In the genomic region with DNA sequence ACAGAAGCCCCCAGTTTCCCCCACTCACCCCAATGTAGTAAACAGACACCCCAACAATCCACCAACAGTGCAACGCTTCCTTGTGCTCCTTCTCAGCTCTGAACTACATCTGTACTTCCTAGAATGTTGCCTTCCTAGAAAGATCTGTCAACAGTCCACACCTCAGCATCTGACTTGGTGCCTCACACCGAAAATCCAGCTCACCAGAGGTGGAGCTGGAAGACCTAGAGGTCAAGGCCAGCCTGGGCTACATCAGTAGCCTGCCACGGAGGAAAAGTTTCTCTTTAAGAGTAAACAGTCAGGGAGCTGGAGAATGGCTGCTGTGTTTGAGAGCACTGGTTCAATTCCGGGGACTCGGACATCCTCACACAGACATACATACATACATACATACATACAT, we compare ENCODE assay signal across 8 mouse cellular contexts. TPM values are rescaled to one million over a fixed set of nuclear protein-coding genes. Genes with fewer than 3 reads are reported as not detected.
DNase-seq lines count a peak whose midpoint lies in the region; ATAC-seq and TF ChIP-seq lines count a peak whose summit lies in the region.

No protein-coding gene starts in this region.

- peak overlapping the region; percentile 47; the same call in 1 of the 2 replicates for H3K9ac ChIP-seq in heart, postnatal 0 days (replicated peaks; ENCODE audit: low read depth, low read length)
- H3K9ac ChIP-seq in intestine, embryonic 16.5 days (ENCODE audit: low read depth, low read length), result no peak overlapping the region
- no peak overlapping the region for H3K9ac ChIP-seq in midbrain, embryonic 16.5 days (ENCODE audit: low read depth, low read length)

- peak overlapping the region; percentile 87 for H3K27ac ChIP-seq in heart, postnatal 0 days (ENCODE audit: low read depth)
- H3K27ac ChIP-seq in spleen, adult 2 months (ENCODE audit: insufficient read depth, low read length), result peak overlapping the region; percentile 88
- peak overlapping the region; percentile 47; the same call in 1 of the 2 replicates for H3K27ac ChIP-seq in intestine, embryonic 16.5 days (ENCODE audit: low read length)
- no peak overlapping the region for H3K27ac ChIP-seq in midbrain, embryonic 16.5 days (ENCODE audit: low read length)

- TF ChIP-seq CTCF in heart, postnatal 0 days (IDR thresholded peaks at IDR 0.05; ENCODE audit: low read depth), result no peak
- no peak for TF ChIP-seq CTCF in spleen, adult 2 months (IDR thresholded peaks at IDR 0.05; ENCODE audit: extremely low read depth, insufficient read depth, insufficient read length, insufficient replicate concordance)

- no peaks in the 10 kb centered on the region for H3K27me3 ChIP-seq in heart, postnatal 0 days (ENCODE audit: control insufficient read depth, insufficient read depth, low read length)
- no peaks in the 10 kb centered on the region for H3K27me3 ChIP-seq in spleen, adult 2 months (ENCODE audit: control insufficient read depth, insufficient read depth, low read length)
- H3K27me3 ChIP-seq in intestine, embryonic 16.5 days (replicated peaks; ENCODE audit: control insufficient read depth, insufficient read depth, low read length), result no peaks in the 10 kb centered on the region
- H3K27me3 ChIP-seq in midbrain, embryonic 16.5 days (ENCODE audit: control insufficient read depth, insufficient read depth, low read depth, low read length), result no peaks in the 10 kb centered on the region

- H3K9me3 ChIP-seq in heart, postnatal 0 days (replicated peaks; ENCODE audit: control insufficient read depth, low read length), result no peaks in the 10 kb centered on the region
- H3K9me3 ChIP-seq in intestine, embryonic 16.5 days (ENCODE audit: control insufficient read depth, low read length), result no peaks in the 10 kb centered on the region
- no peaks in the 10 kb centered on the region for H3K9me3 ChIP-seq in midbrain, embryonic 16.5 days (replicated peaks; ENCODE audit: control insufficient read depth, low read length, poor library complexity, severe bottlenecking)

- TF ChIP-seq EP300 in heart, postnatal 0 days (IDR thresholded peaks at IDR 0.05; ENCODE audit: low read depth), result no peak

- peaks cover 53% of the 10 kb centered on the region for H3K4me1 ChIP-seq in heart, postnatal 0 days (ENCODE audit: control insufficient read depth, insufficient read depth)
- peaks cover 16% of the 10 kb centered on the region; the same call in 1 of the 2 replicates for H3K4me1 ChIP-seq in spleen, adult 2 months (ENCODE audit: control insufficient read depth, insufficient read depth, insufficient read length)
- no peaks in the 10 kb centered on the region; the same call in 1 of the 2 replicates for H3K4me1 ChIP-seq in intestine, embryonic 16.5 days (ENCODE audit: control insufficient read depth, insufficient read depth, low read length)
- H3K4me1 ChIP-seq in midbrain, embryonic 16.5 days (ENCODE audit: control insufficient read depth, insufficient read depth, low read length), result no peaks in the 10 kb centered on the region

- TF ChIP-seq POLR2A in spleen, adult 2 months (IDR thresholded peaks at IDR 0.05; ENCODE audit: low read depth, low read length), result no peak

- H3K36me3 ChIP-seq in heart, postnatal 0 days (replicated peaks; ENCODE audit: control insufficient read depth, insufficient read depth, low read length), result no peaks in the 10 kb centered on the region
- no peaks in the 10 kb centered on the region for H3K36me3 ChIP-seq in spleen, adult 2 months (ENCODE audit: control insufficient read depth, insufficient read depth, low read length)
- no peaks in the 10 kb centered on the region for H3K36me3 ChIP-seq in intestine, embryonic 16.5 days (ENCODE audit: control insufficient read depth, insufficient read depth, low read length)
- no peaks in the 10 kb centered on the region for H3K36me3 ChIP-seq in midbrain, embryonic 16.5 days (ENCODE audit: control insufficient read depth, insufficient read depth, low read length)

- WGBS in heart, postnatal 0 days, result 53% methylated on average over 5 of the region's 5 CpGs
- 20% methylated on average over 5 of the region's 5 CpGs for WGBS in spleen, adult 2 months
- 56% methylated on average over 5 of the region's 5 CpGs for WGBS in intestine, embryonic 16.5 days
- WGBS in midbrain, embryonic 16.5 days, result 84% methylated on average over 5 of the region's 5 CpGs

- ATAC-seq in heart, postnatal 0 days (ENCODE audit: insufficient read depth, low read depth), result no peak
- no peak for ATAC-seq in intestine, embryonic 16.5 days
- ATAC-seq in midbrain, embryonic 16.5 days, result no peak

- peak overlapping the region; percentile 36 for H3K4me3 ChIP-seq in heart, postnatal 0 days (ENCODE audit: low read depth, low read length)
- peak overlapping the region; percentile 63 for H3K4me3 ChIP-seq in spleen, adult 2 months (ENCODE audit: extremely low read depth, insufficient read depth, insufficient read length)
- peak overlapping the region; percentile 13 for H3K4me3 ChIP-seq in intestine, embryonic 16.5 days (ENCODE audit: low read length)
- no peak overlapping the region for H3K4me3 ChIP-seq in midbrain, embryonic 16.5 days (ENCODE audit: low read depth, low read length)

- H3K4me2 ChIP-seq in heart, postnatal 0 days (ENCODE audit: low read depth, low read length), result peak overlapping the region; percentile 54
- peak overlapping the region; percentile 2; the same call in 1 of the 2 replicates for H3K4me2 ChIP-seq in intestine, embryonic 16.5 days (ENCODE audit: low read depth, low read length)
- no peak overlapping the region for H3K4me2 ChIP-seq in midbrain, embryonic 16.5 days (ENCODE audit: low read length)

- no peak for DNase-seq in heart, postnatal 0 days (ENCODE audit: low spot score)
- DNase-seq in heart, adult 18-20 months, result no peak
- DNase-seq in spleen, adult 2 months (ENCODE audit: low read depth in 1 of 2, low spot score in 2 of 2), result no peak
- DNase-seq in spleen, postnatal 4 days (ENCODE audit: low spot score in 2 of 2), result no peak
- DNase-seq in thymus, postnatal 25 days, result peak; percentile 31
- no peak for DNase-seq in urinary bladder, postnatal 14 days (ENCODE audit: low spot score)

RNA-seq across cellular contexts. Expression of gene Utrn, which starts 56.5 kb away (rescaled TPM):
- total RNA-seq in heart, postnatal 0 days (2014; rRNA removed; ENCODE audit: low replicate concordance), result 50.3 and 61.6 TPM in 2 replicates
- polyA plus RNA-seq in heart, postnatal 0 days (2015; fragmentation: Nextera tagmentation; extraction: Ambion mirVana), result 47.3 and 48.4 TPM in 2 replicates
- total RNA-seq in heart, adult 18-20 months (2021), result 10 to 100 TPM; 66.8 to 67.5 TPM
- polyA plus RNA-seq in spleen, adult 2 months (2012; rRNA removed), result 13.2 and 14.9 TPM in 2 replicates
- 31.2 and 37.4 TPM in 2 replicates for polyA plus RNA-seq in intestine, embryonic 16.5 days (2015; fragmentation: Nextera tagmentation; extraction: Ambion mirVana)
- 17.6 and 18.9 TPM in 2 replicates for polyA plus RNA-seq in midbrain, embryonic 16.5 days (2015; fragmentation: Nextera tagmentation; extraction: Ambion mirVana)
